Mouse (Mus musculus): ENCODE measurements around the gene Rrp12. TPM values are rescaled to one million over a fixed set of nuclear protein-coding genes. Genes with fewer than 3 reads are reported as not detected.

Gene Rrp12
- total RNA-seq, 2 experiments from 2014 or later: 38.5 to 40.3 TPM

- DNase-seq (ENCODE audit: extremely low spot score in 1 of 2, low spot score in 2 of 2): no peak
- intact Hi-C loops (cut with DNase I): no loop called here
These were observed 60.2 kb downstream of the Rrp12 start for GRCm38 (mm10) chr19:41835816-41836215.

DNA sequence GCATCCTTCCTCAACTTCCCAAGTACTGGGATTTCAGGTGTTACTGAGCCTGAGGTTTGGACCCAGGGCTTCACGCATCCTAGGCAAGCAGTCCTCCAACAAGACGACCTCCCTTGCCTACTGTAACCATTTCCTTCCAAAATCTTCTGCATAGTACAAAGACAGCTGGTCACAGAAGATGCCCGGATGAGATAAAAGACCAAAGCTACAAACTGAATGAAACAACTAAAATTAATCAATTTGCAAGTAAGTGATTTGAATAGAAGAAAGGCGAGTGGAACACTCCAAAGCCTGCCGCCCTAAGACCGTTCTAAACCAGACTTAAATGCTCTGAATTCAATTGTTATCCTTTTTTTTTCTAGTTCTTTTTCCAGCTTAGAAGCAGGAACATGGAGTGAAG, 60.6 kb downstream of the Rrp12 start:
- no peak for DNase-seq (ENCODE audit: extremely low spot score in 1 of 2, low spot score in 2 of 2)
- intact Hi-C loops (cut with DNase I): no loop called here

DNA sequence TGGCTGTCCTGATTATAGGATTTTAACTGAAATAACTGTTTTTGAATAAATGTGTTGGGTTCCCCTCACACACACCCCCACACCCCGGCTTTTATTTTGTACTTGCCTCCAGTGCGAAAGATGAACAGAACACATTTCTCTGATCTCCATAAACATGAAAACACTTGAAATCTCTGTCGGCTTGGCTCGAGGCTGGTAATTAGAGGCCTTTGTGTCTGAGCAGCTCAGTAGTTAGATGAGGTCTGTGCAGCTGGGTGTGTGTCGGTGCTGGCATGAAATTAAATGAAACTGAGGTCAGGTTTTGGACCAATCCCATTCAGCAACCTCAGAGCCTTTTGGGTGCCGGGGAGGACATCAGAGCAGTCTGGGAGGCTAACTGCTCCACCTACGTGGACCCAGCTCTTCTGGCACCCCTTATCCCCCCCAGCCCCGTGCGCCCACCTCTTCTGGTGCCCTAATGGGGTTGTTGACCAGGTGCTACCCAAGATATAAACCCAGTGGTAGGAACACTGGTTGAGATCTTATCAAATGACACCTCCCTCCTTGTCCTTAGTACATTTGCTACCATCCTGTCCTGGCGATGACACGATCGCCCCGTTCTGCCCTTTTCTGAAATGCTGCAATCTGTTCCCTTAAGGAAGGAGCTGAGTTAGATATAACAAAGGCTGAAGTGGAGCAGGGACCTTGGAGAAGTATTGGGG, 63.3 kb downstream of the Rrp12 start:
- no peak for DNase-seq (ENCODE audit: extremely low spot score in 1 of 2, low spot score in 2 of 2)
- intact Hi-C loops (cut with DNase I): no loop called here

GRCm38 (mm10) chr19:41831718-41832391, 64.1 kb downstream of the Rrp12 start:
- intact Hi-C loops (cut with DNase I): no loop called here
- peak in 1 of 2 experiments; percentile 29 for DNase-seq (ENCODE audit: extremely low spot score in 1 of 2, low spot score in 2 of 2)

DNA sequence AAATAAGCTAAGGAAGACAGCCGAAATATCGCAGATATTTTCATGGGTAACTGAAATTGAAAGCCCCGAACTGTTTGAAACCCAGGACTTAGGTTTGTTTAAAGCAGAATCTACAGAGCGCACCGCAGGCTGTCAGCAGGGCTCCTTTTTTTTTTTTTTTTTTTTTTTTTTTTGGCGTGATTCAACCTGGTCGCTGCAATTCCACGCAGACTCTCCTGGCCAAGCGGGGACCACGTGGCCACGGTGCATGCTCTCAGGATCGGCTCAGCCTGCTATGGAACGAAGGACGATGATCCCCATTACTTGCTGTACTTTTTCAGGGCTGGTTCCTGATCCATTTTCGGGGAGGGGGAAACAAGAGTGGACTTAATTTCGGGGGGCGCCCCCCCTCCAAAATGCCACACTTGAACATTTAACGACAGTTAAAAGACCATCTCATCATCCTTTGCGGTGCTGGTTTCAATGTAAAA, 64.8 kb downstream of the Rrp12 start:
- intact Hi-C loops (cut with DNase I): no loop called here
- DNase-seq (ENCODE audit: extremely low spot score in 1 of 2, low spot score in 2 of 2): peak in 1 of 2 experiments; percentile 59

DNA sequence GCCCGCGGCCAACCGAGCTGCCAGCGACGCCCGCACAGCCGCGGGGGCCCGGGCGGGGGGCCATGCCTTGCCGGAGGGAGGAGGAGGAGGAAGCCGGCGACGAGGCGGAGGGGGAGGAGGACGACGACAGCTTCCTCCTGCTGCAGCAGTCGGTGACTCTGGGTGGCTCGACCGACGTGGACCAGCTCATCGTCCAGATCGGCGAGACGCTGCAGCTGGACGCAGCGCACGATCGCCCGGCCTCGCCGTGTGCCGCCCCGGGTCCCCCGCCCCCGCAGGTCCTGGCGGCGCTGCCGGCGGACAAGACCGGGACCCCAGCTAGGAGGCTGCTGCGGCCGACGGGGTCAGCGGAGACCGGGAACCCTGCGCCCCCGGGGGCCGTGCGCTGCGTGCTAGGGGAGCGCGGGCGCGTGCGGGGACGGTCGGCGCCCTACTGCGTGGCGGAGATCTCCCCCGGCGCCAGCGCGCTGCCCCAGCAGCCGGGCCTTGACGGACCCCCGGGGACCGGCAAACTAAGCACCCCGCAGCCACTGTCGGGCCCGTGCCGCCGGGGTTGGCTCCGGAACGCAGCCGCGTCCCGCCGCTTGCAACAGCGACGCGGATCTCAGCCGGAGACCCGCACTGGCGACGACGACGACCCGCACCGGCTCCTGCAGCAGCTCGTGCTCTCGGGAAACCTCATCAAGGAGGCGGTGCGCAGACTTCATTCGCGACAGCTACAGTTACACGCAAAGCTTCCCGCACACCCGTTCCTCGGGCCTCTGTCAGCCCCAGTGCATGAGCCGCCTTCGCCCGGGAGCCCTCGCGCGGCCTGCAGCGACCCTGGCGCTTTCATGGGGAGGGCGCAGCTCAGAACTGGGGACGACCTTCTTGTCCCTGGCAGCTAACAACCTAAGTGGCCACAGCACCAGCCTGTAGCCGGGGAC, 65.6 kb downstream of the Rrp12 start:
- intact Hi-C loops (cut with DNase I): no loop called here
- peak; percentile 54 to 89 for DNase-seq (ENCODE audit: extremely low spot score in 1 of 2, low spot score in 2 of 2)

DNA sequence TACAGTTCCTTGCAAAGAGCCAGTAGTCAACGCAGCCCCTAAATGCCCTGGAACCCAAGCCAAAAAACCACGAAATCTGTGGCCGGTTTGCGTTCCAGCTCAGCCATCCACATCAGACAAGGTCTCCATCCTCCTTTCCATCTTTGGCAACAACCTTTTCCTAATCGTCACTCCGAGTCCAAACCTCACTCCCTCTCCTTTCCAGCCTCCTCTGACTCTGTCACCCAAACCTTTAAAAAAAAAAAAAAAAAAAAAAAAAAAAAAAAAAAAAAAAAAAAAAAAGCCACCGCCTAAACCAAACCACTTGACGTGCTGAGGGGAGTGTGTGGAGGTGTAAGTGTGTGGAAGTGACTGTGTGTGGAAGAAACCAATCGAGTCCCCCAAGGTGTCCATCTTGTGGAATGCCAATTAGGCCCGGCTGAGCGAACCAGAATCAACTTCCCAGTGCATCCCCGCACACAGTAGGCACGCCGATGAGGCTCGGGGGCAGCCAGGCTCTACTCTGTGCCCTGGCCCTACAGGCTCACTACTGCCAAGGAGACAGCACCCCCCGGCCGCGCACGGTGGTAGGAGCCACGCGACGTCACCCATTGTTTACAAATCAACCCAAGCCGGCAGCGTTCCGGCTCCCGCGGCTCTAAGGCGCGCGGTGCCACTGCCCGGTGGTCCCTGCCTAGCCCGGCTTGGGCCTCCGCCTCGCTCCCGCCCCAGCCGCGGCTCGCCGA, 66.4 kb downstream of the Rrp12 start, which contains the start of gene Frat1:
Frat1 (plus strand) TSS at position 590 of the 725 bp plus-strand sequence.
- intact Hi-C loops (cut with DNase I): no loop called here
- DNase-seq (ENCODE audit: extremely low spot score in 1 of 2, low spot score in 2 of 2): peak; percentile 81 to 90

DNA sequence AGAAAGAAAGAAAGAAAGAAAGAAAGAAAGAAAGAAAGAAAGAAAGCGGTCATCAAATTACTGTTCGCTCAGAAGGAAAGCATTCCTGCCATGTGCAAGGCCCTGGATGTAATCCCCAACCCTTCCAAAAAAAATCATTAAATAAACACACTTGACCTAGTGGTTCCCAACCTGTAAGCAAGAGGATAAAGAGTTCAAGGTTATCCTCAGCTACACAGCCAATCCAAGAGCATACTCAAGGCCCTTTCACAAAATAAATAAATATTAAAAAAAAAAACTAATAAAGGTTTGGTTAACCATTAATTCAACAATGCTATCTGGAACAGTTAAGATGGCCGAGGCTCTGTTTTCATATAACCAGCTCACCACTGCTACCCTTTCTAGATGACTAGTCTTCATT, 67.0 kb downstream of the Rrp12 start:
- no peak for DNase-seq (ENCODE audit: extremely low spot score in 1 of 2, low spot score in 2 of 2)
- intact Hi-C loops (cut with DNase I): no loop called here

GRCm38 (mm10) chr19:41826529-41826928, 69.4 kb downstream of the Rrp12 start:
- DNase-seq (ENCODE audit: extremely low spot score in 1 of 2, low spot score in 2 of 2): no peak
- intact Hi-C loops (cut with DNase I): no loop called here

GRCm38 (mm10) chr19:41824950-41825349, 71.0 kb downstream of the Rrp12 start:
- intact Hi-C loops (cut with DNase I): no loop called here
- DNase-seq (ENCODE audit: extremely low spot score in 1 of 2, low spot score in 2 of 2): no peak

GRCm38 (mm10) chr19:41822589-41822988, 73.4 kb downstream of the Rrp12 start:
- intact Hi-C loops (cut with DNase I): no loop called here
- DNase-seq (ENCODE audit: extremely low spot score in 1 of 2, low spot score in 2 of 2): no peak

DNA sequence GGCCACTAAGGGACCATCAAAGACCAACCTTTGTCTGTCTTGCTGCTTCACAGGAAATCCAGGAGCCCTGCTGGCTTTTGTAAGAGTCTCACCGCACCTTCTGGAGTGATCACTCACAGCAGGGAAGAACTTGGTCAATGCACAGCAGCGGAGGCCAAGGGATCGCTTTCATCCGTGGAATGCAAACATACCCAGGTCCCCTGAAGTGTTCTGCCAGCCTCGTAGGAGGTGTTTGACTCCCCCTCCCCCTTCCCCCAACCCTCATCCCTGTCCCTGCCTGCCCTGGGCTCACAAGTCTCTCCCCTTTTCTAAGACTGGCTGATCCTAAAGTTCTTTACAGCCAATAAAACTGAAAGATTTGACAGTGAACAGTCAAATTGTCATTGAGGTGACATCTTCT, 74.5 kb downstream of the Rrp12 start:
- no peak for DNase-seq (ENCODE audit: extremely low spot score in 1 of 2, low spot score in 2 of 2)
- intact Hi-C loops (cut with DNase I): no loop called here

- no peak for DNase-seq (ENCODE audit: extremely low spot score in 1 of 2, low spot score in 2 of 2)
- intact Hi-C loops (cut with DNase I): no loop called here
These were observed 77.2 kb downstream of the Rrp12 start for GRCm38 (mm10) chr19:41818749-41819148.

GRCm38 (mm10) chr19:41817325-41817724, 78.6 kb downstream of the Rrp12 start:
- intact Hi-C loops (cut with DNase I): no loop called here
- no peak for DNase-seq (ENCODE audit: extremely low spot score in 1 of 2, low spot score in 2 of 2)

DNA sequence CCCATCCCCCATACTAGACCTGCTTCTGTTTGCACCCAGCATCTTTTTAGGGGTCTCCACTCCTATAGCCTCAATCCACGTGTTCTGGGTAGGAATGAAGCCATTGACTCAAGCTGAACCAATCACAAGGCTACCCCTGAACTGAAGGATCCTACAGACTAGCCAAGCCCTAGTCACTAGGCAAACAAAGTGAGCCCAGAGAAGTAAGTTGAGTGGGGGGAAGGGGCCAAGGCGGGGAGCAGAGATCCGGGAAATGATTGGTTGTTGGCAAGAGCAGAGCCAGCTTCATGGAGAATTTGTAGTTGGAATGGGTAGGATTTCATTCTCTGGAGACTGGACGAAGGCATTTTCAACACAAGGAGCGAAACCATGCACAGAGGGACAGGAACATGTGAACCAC, 79.1 kb downstream of the Rrp12 start:
- intact Hi-C loops (cut with DNase I): no loop called here
- DNase-seq (ENCODE audit: extremely low spot score in 1 of 2, low spot score in 2 of 2): no peak

DNA sequence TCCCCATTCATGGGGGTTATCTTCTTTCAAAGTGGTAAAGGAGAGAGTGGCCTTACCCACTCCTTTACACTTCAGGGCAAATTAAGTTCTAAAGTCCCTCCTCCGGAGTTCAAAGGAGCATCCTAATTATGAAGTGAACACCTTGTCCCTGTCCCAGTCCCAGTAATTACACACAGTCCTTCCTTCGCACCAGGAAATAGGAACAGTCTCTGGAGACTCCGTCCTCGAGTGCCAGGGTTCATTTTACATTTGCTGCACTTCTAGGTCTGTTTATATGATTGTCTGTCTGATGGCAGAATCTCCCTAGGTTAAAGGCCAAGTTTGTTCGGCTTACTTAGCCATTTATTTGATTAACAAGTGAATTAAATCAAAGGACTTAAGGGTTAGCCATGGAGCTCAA, 79.6 kb downstream of the Rrp12 start:
- DNase-seq (ENCODE audit: extremely low spot score in 1 of 2, low spot score in 2 of 2): no peak
- intact Hi-C loops (cut with DNase I): no loop called here

GRCm38 (mm10) chr19:41813374-41813773, 82.6 kb downstream of the Rrp12 start:
- DNase-seq (ENCODE audit: extremely low spot score in 1 of 2, low spot score in 2 of 2): no peak
- intact Hi-C loops (cut with DNase I): no loop called here
